Mouse (Mus musculus) lung, embryonic 16.5 days (tissue): ENCODE data around the gene Acpp. TPM values are rescaled to one million over a fixed set of nuclear protein-coding genes. Genes with fewer than 3 reads are reported as not detected.

Source experiments
- ATAC-seq: fragments of 200-750 bp; cut with Nextera tagmentation; 2 replicates; pipeline ENCODE4 v1.8.0; 2017; ENCODE audit warnings: low read depth, mild to moderate bottlenecking, moderate library complexity
- H3K27ac ChIP-seq: fragments of 300-500 bp; sonication (generic); 2 replicates; pipeline ENCODE4 v1.5.1; 2014; ENCODE audit warnings: mild to moderate bottlenecking, control low read depth, low read length
- H3K27me3 ChIP-seq: fragments of 300-500 bp; sonication (generic); 2 replicates; pipeline ENCODE4 v1.6.1; 2014; ENCODE audit warnings: low read depth, low read length, mixed read lengths; ENCODE audit not compliant: control insufficient read depth, insufficient read depth
- H3K36me3 ChIP-seq: fragments of 300-500 bp; sonication (generic); 2 replicates; pipeline ENCODE4 v1.6.1; 2014; ENCODE audit warnings: low read length; ENCODE audit not compliant: control insufficient read depth, insufficient read depth
- H3K4me1 ChIP-seq: fragments of 300-500 bp; sonication (generic); replicated peaks from 2 replicates; pipeline ENCODE4 v1.6.1; 2014; ENCODE audit warnings: low read length, mixed read lengths; ENCODE audit not compliant: control insufficient read depth, insufficient read depth
- H3K4me2 ChIP-seq: fragments of 300-500 bp; sonication (generic); 2 replicates; pipeline ENCODE4 v1.6.1; 2014; ENCODE audit warnings: low read depth, low read length, control low read depth
- H3K4me3 ChIP-seq: fragments of 300-500 bp; sonication (generic); 2 replicates; pipeline ENCODE4 v1.5.1; 2014; ENCODE audit warnings: mild to moderate bottlenecking, low read length, control low read depth
- H3K9ac ChIP-seq: fragments of 300-500 bp; sonication (generic); 2 replicates; pipeline ENCODE4 v1.6.1; 2014; ENCODE audit warnings: low read length, control low read depth
- H3K9me3 ChIP-seq: fragments of 300-500 bp; sonication (generic); 2 replicates; pipeline ENCODE4 v1.6.1; 2016; ENCODE audit warnings: low read length; ENCODE audit not compliant: control insufficient read depth
- WGBS: fragments of 180-500 bp; shearing (Covaris S2); extraction: QIAGEN DNeasy Blood & Tissue Kit; methylation state at CpG from one replicate; pipeline ENCODE4 v1.1.7; 2014; 5-methylcytosine and 5-hydroxymethylcytosine counted together
- polyA plus RNA-seq: library from polyadenylated mRNA; unstranded; fragments of >200 nt; fragmentation: Nextera tagmentation; extraction: Ambion mirVana; gene quantifications from 2 replicates; pipeline ENCODE4 v1.2.1, GENCODE M21; 2015

Acpp gene
- polyA plus RNA-seq, 1 experiment from 2014 or later, result 0.60 TPM

- peak overlapping the region; percentile 99 for H3K4me3 ChIP-seq
- H3K36me3 ChIP-seq, result no peaks in the 10 kb centered on the region
- H3K27ac ChIP-seq, result peak overlapping the region; percentile 90
- ATAC-seq, result peak; percentile 57
- 0% methylated on average over 44 of the region's 46 CpGs for WGBS
- H3K4me2 ChIP-seq, result peak overlapping the region; percentile 92
- peak overlapping the region; percentile 93 for H3K9ac ChIP-seq
- no peaks in the 10 kb centered on the region for H3K27me3 ChIP-seq
- H3K4me1 ChIP-seq, result peaks cover 11% of the 10 kb centered on the region
- H3K9me3 ChIP-seq, result no peaks in the 10 kb centered on the region
These were observed 75.4 kb downstream of the Acpp start for GRCm38 (mm10) chr9:104262016-104262762.

GRCm38 (mm10) chr9:104260306-104260705, 77.2 kb downstream of the Acpp start:
- Histone ChIP-seq H3K36me3 (no peaks in the 10 kb centered on the region), H3K4me3 (no peak overlapping the region), H3K4me1 (peaks cover 11% of the 10 kb centered on the region), H3K27me3 (no peaks in the 10 kb centered on the region), H3K4me2 (no peak overlapping the region), H3K27ac (no peak overlapping the region), H3K9me3 (no peaks in the 10 kb centered on the region), H3K9ac (no peak overlapping the region)
- ATAC-seq, result no peak
- WGBS, result 42% methylated on average over 4 of the region's 4 CpGs

GRCm38 (mm10) chr9:104256085-104256484, 81.5 kb downstream of the Acpp start:
- 63% methylated on average over 2 of the region's 2 CpGs for WGBS
- Histone ChIP-seq H3K27ac (no peak overlapping the region), H3K9me3 (no peaks in the 10 kb centered on the region), H3K4me3 (no peak overlapping the region), H3K36me3 (no peaks in the 10 kb centered on the region), H3K9ac (no peak overlapping the region), H3K27me3 (no peaks in the 10 kb centered on the region), H3K4me1 (peaks cover 2% of the 10 kb centered on the region), H3K4me2 (no peak overlapping the region)
- ATAC-seq, result no peak

- Histone ChIP-seq H3K27ac (no peak overlapping the region), H3K27me3 (no peaks in the 10 kb centered on the region), H3K9me3 (no peaks in the 10 kb centered on the region), H3K36me3 (no peaks in the 10 kb centered on the region), H3K4me1 (no peaks in the 10 kb centered on the region), H3K4me3 (no peak overlapping the region), H3K9ac (no peak overlapping the region), H3K4me2 (no peak overlapping the region)
- ATAC-seq, result no peak
- 74% methylated on average over 9 of the region's 9 CpGs for WGBS
These were observed 83.0 kb downstream of the Acpp start for GRCm38 (mm10) chr9:104254408-104255180.

- Histone ChIP-seq H3K4me1 (no peaks in the 10 kb centered on the region), H3K9me3 (no peaks in the 10 kb centered on the region), H3K27me3 (no peaks in the 10 kb centered on the region), H3K9ac (no peak overlapping the region), H3K27ac (no peak overlapping the region), H3K4me3 (no peak overlapping the region), H3K4me2 (no peak overlapping the region), H3K36me3 (no peaks in the 10 kb centered on the region)
- no peak for ATAC-seq
- WGBS, result 93% methylated on average over 3 of the region's 3 CpGs
These were observed 84.9 kb downstream of the Acpp start for GRCm38 (mm10) chr9:104252637-104253036.

DNA sequence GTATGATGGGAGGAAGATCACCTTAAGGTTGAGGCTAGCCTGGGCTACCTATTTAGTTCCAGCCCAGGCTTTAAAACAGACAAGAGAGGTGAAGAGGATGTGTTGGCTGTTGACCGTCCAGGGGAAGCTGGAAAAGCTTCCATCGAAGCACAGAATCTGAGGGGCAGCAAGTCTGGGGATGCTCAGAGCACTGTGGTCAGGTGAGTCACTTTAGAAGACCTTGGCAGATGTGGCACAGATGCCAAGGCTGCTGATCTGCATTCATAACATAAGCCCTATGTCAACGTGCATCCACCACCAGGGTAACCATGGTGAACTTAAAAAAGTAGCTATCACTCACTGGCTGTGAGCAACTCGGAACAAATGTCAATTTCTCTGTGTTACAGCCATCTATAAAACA, 85.9 kb downstream of the Acpp start:
- Histone ChIP-seq H3K4me3 (no peak overlapping the region), H3K4me1 (no peaks in the 10 kb centered on the region), H3K9me3 (no peaks in the 10 kb centered on the region), H3K27me3 (no peaks in the 10 kb centered on the region), H3K4me2 (no peak overlapping the region), H3K27ac (no peak overlapping the region), H3K36me3 (no peaks in the 10 kb centered on the region), H3K9ac (no peak overlapping the region)
- 90% methylated on average over 4 of the region's 4 CpGs for WGBS
- ATAC-seq, result no peak

GRCm38 (mm10) chr9:104251111-104251510, 86.4 kb downstream of the Acpp start:
- H3K9ac ChIP-seq, result no peak overlapping the region
- H3K9me3 ChIP-seq, result no peaks in the 10 kb centered on the region
- 66% methylated on average over 8 of the region's 8 CpGs for WGBS
- no peak overlapping the region for H3K4me2 ChIP-seq
- no peak for ATAC-seq
- no peak overlapping the region for H3K27ac ChIP-seq
- no peaks in the 10 kb centered on the region for H3K27me3 ChIP-seq
- no peaks in the 10 kb centered on the region for H3K36me3 ChIP-seq
- no peaks in the 10 kb centered on the region for H3K4me1 ChIP-seq
- H3K4me3 ChIP-seq, result no peak overlapping the region

DNA sequence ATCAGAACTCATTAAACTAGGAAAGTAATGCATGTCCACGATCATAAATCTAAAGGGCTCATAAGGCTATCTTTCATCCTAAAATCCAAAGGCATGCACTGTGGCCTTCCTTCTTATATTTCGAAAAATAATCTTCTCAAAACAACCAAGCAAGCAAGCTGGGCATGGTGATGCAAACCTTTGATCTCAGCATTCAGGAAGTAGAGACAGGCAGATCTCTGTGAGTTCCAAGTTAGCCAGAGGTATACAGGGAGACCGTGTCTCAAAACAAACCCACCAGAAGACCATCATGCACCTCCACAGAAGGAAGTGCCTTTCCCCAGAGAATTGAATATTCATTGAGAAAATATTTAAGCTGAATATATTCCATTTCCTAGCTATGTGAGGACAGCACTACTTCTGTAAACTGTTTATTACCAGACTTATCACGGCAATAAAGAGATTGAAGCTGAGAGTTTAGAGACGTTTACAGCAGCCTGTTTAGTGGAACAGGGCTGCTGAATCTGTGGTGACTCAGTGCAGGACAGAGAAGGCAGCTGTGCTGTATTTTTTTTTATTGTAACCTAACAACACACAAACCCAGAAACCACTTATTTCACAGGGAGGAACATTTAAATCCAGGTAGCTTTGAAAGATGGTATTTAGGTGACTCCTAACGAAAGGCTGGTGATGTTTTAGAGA, 90.1 kb downstream of the Acpp start:
- no peaks in the 10 kb centered on the region for H3K9me3 ChIP-seq
- no peaks in the 10 kb centered on the region for H3K4me1 ChIP-seq
- no peaks in the 10 kb centered on the region for H3K27me3 ChIP-seq
- no peak overlapping the region for H3K27ac ChIP-seq
- no peaks in the 10 kb centered on the region for H3K36me3 ChIP-seq
- H3K4me2 ChIP-seq, result no peak overlapping the region
- no peak overlapping the region for H3K4me3 ChIP-seq
- H3K9ac ChIP-seq, result no peak overlapping the region
- WGBS, result 65% methylated on average over 6 of the region's 6 CpGs
- ATAC-seq, result no peak

DNA sequence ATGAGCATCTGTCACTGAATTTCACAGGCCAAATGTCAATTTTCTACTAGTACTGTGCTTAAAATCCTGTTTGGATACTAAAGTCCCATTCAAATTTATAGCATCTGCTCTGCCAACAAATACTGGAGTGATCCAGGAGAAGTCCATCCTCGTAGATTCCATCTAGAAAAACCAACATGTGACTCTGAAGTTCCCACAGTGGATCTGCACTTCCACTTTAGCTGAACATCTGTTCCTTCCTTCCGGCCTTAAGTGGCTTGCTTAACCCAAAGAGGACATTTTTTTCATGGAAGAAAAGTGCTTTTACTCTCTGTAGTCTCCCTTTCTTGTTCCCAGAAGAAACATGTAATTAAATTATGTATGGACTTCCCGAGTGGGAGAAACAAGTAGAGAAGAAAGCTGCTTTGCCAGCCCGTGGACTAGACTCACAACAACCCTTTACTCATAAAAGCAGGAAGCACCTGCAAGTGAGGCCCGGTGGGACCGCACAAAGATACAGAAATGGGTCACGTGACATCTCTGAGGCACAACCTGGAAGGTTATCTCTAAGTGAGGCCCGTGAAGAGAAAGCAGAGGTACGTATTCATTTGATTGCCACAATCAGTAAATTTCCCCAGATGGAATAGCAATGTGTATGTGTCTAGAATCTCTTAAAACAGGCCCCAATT, 93.6 kb downstream of the Acpp start:
- Histone ChIP-seq H3K4me1 (no peaks in the 10 kb centered on the region; the same call in 1 of the 2 replicates), H3K27me3 (no peaks in the 10 kb centered on the region), H3K36me3 (no peaks in the 10 kb centered on the region), H3K4me2 (no peak overlapping the region), H3K9ac (no peak overlapping the region), H3K27ac (no peak overlapping the region), H3K9me3 (no peaks in the 10 kb centered on the region), H3K4me3 (no peak overlapping the region)
- ATAC-seq, result no peak
- WGBS, result 76% methylated on average over 9 of the region's 9 CpGs
